Mouse (Mus musculus): ENCODE results near the gene Ffar2.

DNA sequence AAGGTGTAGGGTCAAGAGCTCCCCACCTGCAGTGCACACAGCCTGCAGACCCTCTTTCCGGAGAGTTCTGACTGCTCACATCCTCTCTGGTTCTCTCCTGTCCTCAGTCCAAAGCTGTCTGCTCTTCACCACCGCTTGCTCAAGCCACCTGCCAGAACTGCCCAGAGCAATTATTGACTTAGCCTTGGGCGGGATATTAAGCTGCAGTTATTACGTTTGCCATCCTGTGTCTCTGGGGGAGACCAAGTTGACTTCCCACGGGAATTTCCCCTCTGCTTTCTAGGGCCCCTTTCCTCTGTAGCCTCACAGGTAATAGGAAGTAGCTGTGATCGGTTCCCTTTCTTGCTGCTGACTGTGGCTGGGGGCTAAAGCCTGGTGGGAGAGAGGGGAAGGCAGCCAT, 3.4 kb downstream of the Ffar2 start:
- no peak for TF ChIP-seq CTCF (IDR thresholded peaks at IDR 0.05; ENCODE audit: insufficient read depth, low read depth, low read length)
- no peak for TF ChIP-seq POLR2A (IDR thresholded peaks at IDR 0.05; ENCODE audit: insufficient read depth, low read depth, low read length)
